Mouse (Mus musculus): ENCODE results near the gene Hdlbp. TPM values are rescaled to one million over a fixed set of nuclear protein-coding genes. Genes with fewer than 3 reads are reported as not detected.
"Not testable (repeated sequence)": the region's sequence is repeated elsewhere in the genome, so short reads cannot be mapped to it uniquely, and the experiment has no call there.

The Hdlbp gene
- total RNA-seq (2014; rRNA removed) (66.0 and 114 TPM in 2 replicates), polyA plus RNA-seq (2015; fragmentation: Nextera tagmentation; extraction: Ambion mirVana) (96.5 and 99.5 TPM in 2 replicates)

GRCm38 (mm10) chr1:93478586-93479475 is at the start of gene Hdlbp:
Gene Hdlbp, minus strand, starts transcription at chr1:93478815.
- Histone ChIP-seq H3K4me2 (ENCODE audit: low read depth, low read length) (peak within 1 kb of the TSS; percentile 70), H3K27me3 (ENCODE audit: insufficient read depth, low read length) (no peaks in the 10 kb centered on the region), H3K27ac (peak within 1 kb of the TSS; percentile 96), H3K9me3 (ENCODE audit: low read length) (no peaks in the 10 kb centered on the region), H3K36me3 (ENCODE audit: insufficient read depth, low read length) (no peaks in the 10 kb centered on the region), H3K9ac (replicated peaks; ENCODE audit: low read length) (peak within 1 kb of the TSS; percentile 79), H3K4me1 (ENCODE audit: insufficient read depth, low read length) (peaks cover 10% of the 10 kb centered on the region), H3K4me3 (ENCODE audit: low read length) (peak within 1 kb of the TSS; percentile 83)
- ATAC-seq (peak; percentile 96), DNase-seq (ENCODE audit: low spot score) (peak; percentile 100)
- no peak for TF ChIP-seq CTCF (IDR thresholded peaks at IDR 0.05; ENCODE audit: low read depth)
- WGBS, result 1% methylated on average over 74 of the region's 74 CpGs

GRCm38 (mm10) chr1:93522325-93522724 is 43.7 kb upstream of the Hdlbp start:
- DNase-seq (ENCODE audit: low spot score) (no peak), ATAC-seq (no peak)
- WGBS, result 72% methylated on average over 1 of the region's 1 CpGs
- no peaks in the 10 kb centered on the region for H3K27me3 ChIP-seq (ENCODE audit: insufficient read depth, low read length)
- no peak overlapping the region for H3K4me2 ChIP-seq (ENCODE audit: low read depth, low read length)
- no peak overlapping the region for H3K27ac ChIP-seq
- no peak overlapping the region for H3K9ac ChIP-seq (replicated peaks; ENCODE audit: low read length)
- H3K36me3 ChIP-seq (ENCODE audit: insufficient read depth, low read length), result no peaks in the 10 kb centered on the region
- no peak overlapping the region for H3K4me3 ChIP-seq (ENCODE audit: low read length)
- no peak for TF ChIP-seq CTCF (IDR thresholded peaks at IDR 0.05; ENCODE audit: low read depth)
- H3K4me1 ChIP-seq (ENCODE audit: insufficient read depth, low read length), result no peaks in the 10 kb centered on the region
- H3K9me3 ChIP-seq (ENCODE audit: low read length), result no peaks in the 10 kb centered on the region

GRCm38 (mm10) chr1:93521491-93521890 is 42.9 kb upstream of the Hdlbp start:
- Histone ChIP-seq H3K36me3 (ENCODE audit: insufficient read depth, low read length) (no peaks in the 10 kb centered on the region), H3K27me3 (ENCODE audit: insufficient read depth, low read length) (no peaks in the 10 kb centered on the region), H3K9me3 (ENCODE audit: low read length) (no peaks in the 10 kb centered on the region), H3K4me2 (ENCODE audit: low read depth, low read length) (no peak overlapping the region), H3K9ac (replicated peaks; ENCODE audit: low read length) (no peak overlapping the region), H3K4me3 (ENCODE audit: low read length) (no peak overlapping the region), H3K4me1 (ENCODE audit: insufficient read depth, low read length) (no peaks in the 10 kb centered on the region), H3K27ac (no peak overlapping the region)
- TF ChIP-seq CTCF (IDR thresholded peaks at IDR 0.05; ENCODE audit: low read depth), result no peak
- no peak for DNase-seq (ENCODE audit: low spot score)
- no peak for ATAC-seq
- 84% methylated on average over 2 of the region's 2 CpGs for WGBS

- DNase-seq (ENCODE audit: low spot score) (no peak), ATAC-seq (no peak)
- H3K4me1 ChIP-seq (ENCODE audit: insufficient read depth, low read length), result no peaks in the 10 kb centered on the region
- no peak for TF ChIP-seq CTCF (IDR thresholded peaks at IDR 0.05; ENCODE audit: low read depth)
- H3K36me3 ChIP-seq (ENCODE audit: insufficient read depth, low read length), result no peaks in the 10 kb centered on the region
- WGBS, result 76% methylated on average over 14 of the region's 14 CpGs
- H3K4me3 ChIP-seq (ENCODE audit: low read length), result no peak overlapping the region
- H3K4me2 ChIP-seq (ENCODE audit: low read depth, low read length), result peak overlapping the region; percentile 84; the same call in 1 of the 2 replicates
- H3K27me3 ChIP-seq (ENCODE audit: insufficient read depth, low read length), result no peaks in the 10 kb centered on the region
- H3K9me3 ChIP-seq (ENCODE audit: low read length), result no peaks in the 10 kb centered on the region
- no peak overlapping the region for H3K27ac ChIP-seq
- H3K9ac ChIP-seq (replicated peaks; ENCODE audit: low read length), result no peak overlapping the region
Observed at GRCm38 (mm10) chr1:93513221-93513620, 34.6 kb upstream of the Hdlbp start.

GRCm38 (mm10) chr1:93512351-93512690 is 33.7 kb upstream of the Hdlbp start:
- Histone ChIP-seq H3K9ac (replicated peaks; ENCODE audit: low read length) (peak overlapping the region; percentile 73), H3K9me3 (ENCODE audit: low read length) (no peaks in the 10 kb centered on the region), H3K27ac (peak overlapping the region; percentile 77; the same call in 1 of the 2 replicates), H3K4me3 (ENCODE audit: low read length) (peak overlapping the region; percentile 74), H3K4me2 (ENCODE audit: low read depth, low read length) (peak overlapping the region; percentile 84), H3K27me3 (ENCODE audit: insufficient read depth, low read length) (no peaks in the 10 kb centered on the region), H3K36me3 (ENCODE audit: insufficient read depth, low read length) (no peaks in the 10 kb centered on the region), H3K4me1 (ENCODE audit: insufficient read depth, low read length) (no peaks in the 10 kb centered on the region)
- DNase-seq (ENCODE audit: low spot score), result no peak
- no peak for TF ChIP-seq CTCF (IDR thresholded peaks at IDR 0.05; ENCODE audit: low read depth)
- WGBS, result 1% methylated on average over 15 of the region's 15 CpGs
- ATAC-seq, result no peak; the same call in 1 of the 2 replicates

- Histone ChIP-seq H3K4me2 (ENCODE audit: low read depth, low read length) (peak within 1 kb of the TSS; percentile 84), H3K27ac (peak within 1 kb of the TSS; percentile 77; the same call in 1 of the 2 replicates), H3K36me3 (ENCODE audit: insufficient read depth, low read length) (no peaks in the 10 kb centered on the region), H3K4me3 (ENCODE audit: low read length) (peak within 1 kb of the TSS; percentile 74), H3K9ac (replicated peaks; ENCODE audit: low read length) (peak within 1 kb of the TSS; percentile 73), H3K9me3 (ENCODE audit: low read length) (no peaks in the 10 kb centered on the region), H3K27me3 (ENCODE audit: insufficient read depth, low read length) (no peaks in the 10 kb centered on the region), H3K4me1 (ENCODE audit: insufficient read depth, low read length) (no peaks in the 10 kb centered on the region)
- ATAC-seq (peak; percentile 97), DNase-seq (ENCODE audit: low spot score) (peak; percentile 94)
- WGBS, result under 1% methylated on average over 67 of the region's 71 CpGs
- no peak for TF ChIP-seq CTCF (IDR thresholded peaks at IDR 0.05; ENCODE audit: low read depth)
Observed at GRCm38 (mm10) chr1:93511585-93512350, 33.2 kb upstream of the Hdlbp start, which contains the start of gene Farp2. Gene Farp2, plus strand, starts transcription at chr1:93512079.

GRCm38 (mm10) chr1:93508576-93508975 is 30.0 kb upstream of the Hdlbp start:
- 60% methylated on average over 1 of the region's 1 CpGs for WGBS
- not testable (repeated sequence) for H3K27me3 ChIP-seq (ENCODE audit: insufficient read depth, low read length); H3K4me3 ChIP-seq (ENCODE audit: low read length); H3K9ac ChIP-seq (replicated peaks; ENCODE audit: low read length); DNase-seq (ENCODE audit: low spot score); H3K9me3 ChIP-seq (ENCODE audit: low read length); H3K4me2 ChIP-seq (ENCODE audit: low read depth, low read length); H3K27ac ChIP-seq; H3K4me1 ChIP-seq (ENCODE audit: insufficient read depth, low read length); ATAC-seq
- peaks cover 22% of the 10 kb centered on the region for H3K36me3 ChIP-seq (ENCODE audit: insufficient read depth, low read length)
